Mouse (Mus musculus) heart, postnatal 0 days (tissue): ENCODE measurements around the gene Rpl36al. TPM values are rescaled to one million over a fixed set of nuclear protein-coding genes. Genes with fewer than 3 reads are reported as not detected.
"Not testable (repeated sequence)": the region's sequence is repeated elsewhere in the genome, so short reads cannot be mapped to it uniquely, and the experiment has no call there.

Experiments used
- ATAC-seq: fragments of 200-750 bp; cut with Nextera tagmentation; 2 replicates; pipeline ENCODE4 v1.8.0; 2017; ENCODE audit warnings: low read depth, moderate number of reproducible peaks, moderate library complexity; ENCODE audit not compliant: insufficient read depth
- DNase-seq: peaks from one replicate; pipeline ENCODE4 v3.0.0-alpha.2; 2016; ENCODE audit warnings: low spot score
- H3K27ac ChIP-seq: fragments of 300-500 bp; sonication (generic); 2 replicates; pipeline ENCODE4 v1.5.1; 2014; ENCODE audit warnings: low read depth, mild to moderate bottlenecking
- H3K27me3 ChIP-seq: fragments of 300-500 bp; sonication (generic); 2 replicates; pipeline ENCODE4 v1.6.1; 2014; ENCODE audit warnings: low read length, mixed read lengths; ENCODE audit not compliant: control insufficient read depth, insufficient read depth
- H3K36me3 ChIP-seq: fragments of 300-500 bp; sonication (generic); replicated peaks from 2 replicates; pipeline ENCODE4 v1.6.1; 2014; ENCODE audit warnings: low read length, mixed read lengths; ENCODE audit not compliant: control insufficient read depth, insufficient read depth
- H3K4me1 ChIP-seq: fragments of 300-500 bp; sonication (generic); 2 replicates; pipeline ENCODE4 v1.6.1; 2014; ENCODE audit warnings: antibody characterized with exemption; ENCODE audit not compliant: control insufficient read depth, insufficient read depth
- H3K4me2 ChIP-seq: fragments of 300-500 bp; sonication (generic); 2 replicates; pipeline ENCODE4 v1.6.1; 2014; ENCODE audit warnings: low read depth, mild to moderate bottlenecking, low read length, moderate library complexity
- H3K4me3 ChIP-seq: fragments of 300-500 bp; sonication (generic); 2 replicates; pipeline ENCODE4 v1.5.1; 2014; ENCODE audit warnings: low read depth, low read length
- H3K9ac ChIP-seq: fragments of 300-500 bp; sonication (generic); replicated peaks from 2 replicates; pipeline ENCODE4 v1.6.1; 2014; ENCODE audit warnings: low read depth, low read length, mixed read lengths
- H3K9me3 ChIP-seq: fragments of 300-500 bp; sonication (generic); replicated peaks from 2 replicates; pipeline ENCODE4 v1.6.1; 2016; ENCODE audit warnings: low read length; ENCODE audit not compliant: control insufficient read depth
- CTCF ChIP-seq: IDR thresholded peaks from 2 replicates; pipeline ENCODE4 v1.5.1; 2016; ENCODE audit warnings: antibody characterized with exemption, control low read depth, low read depth
- EP300 ChIP-seq: IDR thresholded peaks from 2 replicates; pipeline ENCODE4 v1.6.1; 2016; ENCODE audit warnings: antibody characterized with exemption, low read depth
- WGBS: fragments of 180-500 bp; shearing (Covaris S2); extraction: QIAGEN DNeasy Blood & Tissue Kit; methylation state at CpG from one replicate; pipeline ENCODE4 v1.1.7; 2014; 5-methylcytosine and 5-hydroxymethylcytosine counted together
- polyA plus RNA-seq: library from polyadenylated mRNA; unstranded; fragments of >200 nt; fragmentation: Nextera tagmentation; extraction: Ambion mirVana; gene quantifications from 2 replicates; pipeline ENCODE4 v1.2.1, GENCODE M21; 2015
- total RNA-seq: library from RNA; depleted of rRNA; stranded (reverse); fragments of >200 nt; gene quantifications from 2 replicates; pipeline ENCODE4 v1.2.3, GENCODE M21; 2014; ENCODE audit warnings: low replicate concordance

Gene Rpl36al
- total and polyA plus RNA-seq, 2 experiments from 2014 or later, result 86.3 to 502 TPM

DNA sequence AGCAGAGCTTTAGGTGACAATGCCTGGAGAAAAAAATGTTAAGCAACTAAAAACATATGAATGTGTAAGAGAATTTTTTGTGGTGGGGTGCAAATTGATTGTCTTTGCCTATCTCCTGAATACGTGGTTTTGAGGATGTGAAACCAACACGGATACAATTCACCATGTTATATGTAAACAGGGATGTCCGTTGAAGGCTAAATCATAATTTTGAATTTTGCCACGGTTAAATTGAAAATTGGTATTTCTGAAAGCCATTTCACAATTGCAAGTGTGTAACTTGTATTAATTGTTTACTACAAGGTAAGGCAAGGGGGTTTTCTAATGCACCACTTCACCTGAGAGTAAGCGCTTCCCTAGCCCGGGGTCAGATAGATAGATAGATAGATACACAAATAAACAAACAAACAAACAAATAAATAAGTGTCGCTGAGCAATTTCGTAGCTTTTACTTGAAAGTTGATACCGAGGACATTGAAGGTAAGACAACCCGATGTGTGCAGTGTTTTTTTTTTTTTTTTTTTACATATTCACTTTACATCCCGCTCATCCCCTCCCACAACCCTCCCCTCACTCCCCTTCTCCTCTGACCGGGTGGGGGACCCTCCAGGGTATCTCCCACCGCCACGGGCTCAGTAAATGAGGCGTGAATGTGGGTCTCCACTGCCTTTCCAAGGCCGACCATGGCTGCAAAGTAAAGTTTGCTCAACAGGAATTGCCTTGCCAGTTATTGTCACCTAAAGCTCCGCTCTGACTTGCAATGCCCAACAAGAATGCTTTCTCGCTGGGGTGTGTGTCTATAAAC, 16.0 kb downstream of the Rpl36al start:
- peak overlapping the region; percentile 69 for H3K9ac ChIP-seq
- DNase-seq (no peak), ATAC-seq (no peak)
- peaks cover 13% of the 10 kb centered on the region; the same call in 1 of the 2 replicates for H3K4me1 ChIP-seq
- H3K36me3 ChIP-seq, result 0 out of 2 replicates have a peak, but pooled peaks cover 4% of the 10 kb centered on the region
- H3K27ac ChIP-seq, result peak overlapping the region; percentile 80
- peak overlapping the region; percentile 80 for H3K4me3 ChIP-seq
- no peaks in the 10 kb centered on the region for H3K9me3 ChIP-seq
- H3K4me2 ChIP-seq, result peak overlapping the region; percentile 97
- WGBS, result 9% methylated on average over 18 of the region's 18 CpGs
- TF ChIP-seq EP300 (no peak), CTCF (no peak)
- H3K27me3 ChIP-seq, result no peaks in the 10 kb centered on the region

DNA sequence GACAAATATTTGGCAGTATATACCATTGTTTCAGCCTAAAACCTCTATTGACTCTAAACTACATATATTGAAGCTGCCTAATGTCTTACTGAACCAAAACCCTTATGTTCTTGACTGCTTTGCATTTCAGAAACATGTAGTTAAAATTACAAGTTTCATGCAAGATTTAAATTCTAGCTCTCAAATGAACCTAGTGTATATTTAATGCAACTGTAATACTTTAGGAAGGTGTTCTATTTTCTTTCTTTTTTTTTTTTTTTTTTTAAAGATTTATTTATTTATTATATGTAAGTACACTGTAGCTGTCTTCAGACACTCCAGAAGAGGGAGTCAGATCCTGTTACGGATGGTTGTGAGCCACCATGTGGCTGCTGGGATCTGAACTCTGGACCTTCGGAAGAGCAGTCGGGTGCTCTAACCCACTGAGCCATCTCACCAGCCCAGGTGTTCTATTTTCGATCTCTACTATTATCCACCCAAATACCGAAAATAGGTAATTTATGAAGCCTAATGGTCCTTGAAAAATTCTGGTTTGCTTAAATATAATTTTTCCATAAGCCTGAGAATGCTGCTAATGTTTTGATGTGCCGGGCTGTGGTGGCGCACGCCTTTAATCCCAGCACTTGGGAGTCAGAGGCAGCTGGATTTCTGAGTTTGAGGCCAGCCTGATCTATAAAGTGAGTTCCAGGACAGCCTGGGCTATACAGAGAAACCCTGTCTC, 16.9 kb downstream of the Rpl36al start:
- not testable (repeated sequence) for H3K4me2 ChIP-seq, H3K36me3 ChIP-seq, H3K27me3 ChIP-seq, H3K4me3 ChIP-seq, DNase-seq, H3K9me3 ChIP-seq, H3K9ac ChIP-seq, H3K27ac ChIP-seq, ATAC-seq
- peaks cover 13% of the 10 kb centered on the region; the same call in 1 of the 2 replicates for H3K4me1 ChIP-seq
- WGBS, result 66% methylated on average over 8 of the region's 8 CpGs

DNA sequence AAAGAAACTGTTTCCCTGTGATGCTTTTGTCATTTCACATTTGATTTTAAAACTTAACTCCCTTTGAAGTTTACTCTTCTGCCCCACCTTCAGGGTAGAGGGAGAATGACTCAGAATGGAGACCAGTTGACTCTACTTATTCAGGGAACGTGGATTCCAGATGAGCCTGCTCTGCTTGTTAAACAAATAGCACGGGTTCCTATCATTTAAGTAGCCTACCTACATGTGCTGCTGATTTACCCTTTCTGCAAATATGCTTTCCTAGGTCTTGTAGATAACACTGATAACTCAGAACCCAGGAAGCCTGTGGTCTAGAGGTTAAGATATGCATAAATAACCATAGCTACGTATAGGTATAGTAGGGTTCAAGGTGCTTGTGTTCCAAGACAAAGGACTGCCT, 19.0 kb downstream of the Rpl36al start:
- H3K36me3 ChIP-seq, result no peaks in the 10 kb centered on the region
- 59% methylated on average over 3 of the region's 3 CpGs for WGBS
- H3K4me3 ChIP-seq, result no peak overlapping the region
- no peaks in the 10 kb centered on the region for H3K9me3 ChIP-seq
- ATAC-seq, result no peak
- peaks cover 13% of the 10 kb centered on the region; the same call in 1 of the 2 replicates for H3K4me1 ChIP-seq
- no peaks in the 10 kb centered on the region for H3K27me3 ChIP-seq
- no peak for DNase-seq
- H3K9ac ChIP-seq, result no peak overlapping the region
- TF ChIP-seq EP300 (no peak), CTCF (no peak)
- no peak overlapping the region for H3K27ac ChIP-seq
- no peak overlapping the region for H3K4me2 ChIP-seq

DNA sequence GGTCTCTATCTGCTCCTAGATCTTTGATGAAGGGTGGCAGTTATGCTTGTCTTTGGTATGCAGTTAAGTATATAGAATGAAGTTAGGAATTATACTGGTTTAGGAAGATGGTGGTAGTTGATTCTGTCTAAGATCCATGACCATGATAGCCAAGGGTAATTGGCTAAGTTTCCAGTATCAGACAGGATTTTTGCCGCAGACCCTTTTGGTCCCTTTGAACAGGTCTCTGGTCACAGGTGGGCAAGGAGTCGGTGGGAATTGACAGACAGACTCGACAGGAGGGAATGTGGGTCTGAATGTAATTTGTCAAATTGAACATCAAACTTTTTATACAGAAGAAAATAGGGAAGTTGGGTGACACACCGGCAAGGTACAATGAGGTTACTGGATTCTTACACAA, 20.3 kb downstream of the Rpl36al start:
- DNase-seq, H3K4me1 ChIP-seq, ATAC-seq, H3K27ac ChIP-seq, H3K4me2 ChIP-seq, H3K36me3 ChIP-seq, H3K27me3 ChIP-seq, H3K9ac ChIP-seq, H3K9me3 ChIP-seq, H3K4me3 ChIP-seq: not testable (repeated sequence)
- 78% methylated on average over 4 of the region's 4 CpGs for WGBS

DNA sequence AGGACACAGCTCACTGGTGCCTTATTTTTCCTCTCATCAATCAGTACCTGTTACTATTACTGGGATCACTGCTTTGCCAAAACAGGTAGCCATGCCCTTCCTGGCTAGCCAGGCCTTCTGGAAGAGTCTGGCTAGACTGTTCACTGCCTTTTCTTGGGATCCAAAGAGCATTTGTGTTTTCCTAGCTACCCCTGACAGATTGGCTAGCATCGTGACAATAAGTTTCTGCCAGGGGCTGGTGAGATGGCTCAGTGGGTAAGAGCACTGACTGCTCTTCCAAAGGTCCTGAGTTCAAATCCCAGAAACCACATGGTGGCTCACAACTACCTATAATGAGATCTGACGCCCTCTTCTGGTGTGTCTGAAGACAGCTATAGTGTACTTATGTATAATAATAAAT, 23.2 kb downstream of the Rpl36al start:
- not testable (repeated sequence) for H3K27me3 ChIP-seq, H3K9ac ChIP-seq, DNase-seq, H3K4me3 ChIP-seq, H3K9me3 ChIP-seq, H3K4me1 ChIP-seq, ATAC-seq, H3K27ac ChIP-seq, H3K4me2 ChIP-seq
- H3K36me3 ChIP-seq, result peaks cover 22% of the 10 kb centered on the region
- 82% methylated on average over 2 of the region's 2 CpGs for WGBS
